Mouse (Mus musculus) lung, embryonic 14.5 days (tissue): Measurements from ENCODE around the gene Trabd2b. TPM values are rescaled to one million over a fixed set of nuclear protein-coding genes. Genes with fewer than 3 reads are reported as not detected.
A peak's percentile ranks its signal among the peaks of the same experiment; 100 is the strongest.

Experiments used
- ATAC-seq: fragments of 200-750 bp; cut with Nextera tagmentation; 2 replicates; pipeline ENCODE4 v1.8.0; 2017; ENCODE audit warnings: mild to moderate bottlenecking, moderate TSS enrichment, moderate library complexity; ENCODE audit not compliant: insufficient read depth
- DNase-seq: peaks from one replicate; pipeline ENCODE4 v3.0.0-alpha.2; 2015
- H3K27ac ChIP-seq: fragments of 300-500 bp; sonication (generic); 2 replicates; pipeline ENCODE4 v1.5.1; 2014; ENCODE audit warnings: low read depth, mild to moderate bottlenecking, moderate library complexity
- H3K27me3 ChIP-seq: fragments of 300-500 bp; sonication (generic); 2 replicates; pipeline ENCODE4 v1.6.1; 2014; ENCODE audit warnings: low read length, control low read depth; ENCODE audit not compliant: insufficient read depth
- H3K36me3 ChIP-seq: fragments of 300-500 bp; sonication (generic); 2 replicates; pipeline ENCODE4 v1.6.1; 2014; ENCODE audit warnings: control low read depth; ENCODE audit not compliant: insufficient read depth
- H3K4me1 ChIP-seq: fragments of 300-500 bp; sonication (generic); 2 replicates; pipeline ENCODE4 v1.6.1; 2014; ENCODE audit warnings: antibody characterized with exemption, control low read depth; ENCODE audit not compliant: insufficient read depth
- H3K4me2 ChIP-seq: fragments of 300-500 bp; sonication (generic); 2 replicates; pipeline ENCODE4 v1.6.1; 2014; ENCODE audit warnings: mild to moderate bottlenecking
- H3K4me3 ChIP-seq: fragments of 300-500 bp; sonication (generic); 2 replicates; pipeline ENCODE4 v1.5.1; 2014; ENCODE audit warnings: low read depth, low read length
- H3K9ac ChIP-seq: fragments of 300-500 bp; sonication (generic); 2 replicates; pipeline ENCODE4 v1.6.1; 2014
- H3K9me3 ChIP-seq: fragments of 300-500 bp; sonication (generic); 2 replicates; pipeline ENCODE4 v1.6.1; 2016; ENCODE audit warnings: low read depth, low read length, control low read depth
- CTCF ChIP-seq: IDR thresholded peaks from 2 replicates; pipeline ENCODE4 v1.5.1; 2016; ENCODE audit warnings: antibody characterized with exemption, low read depth
- WGBS: fragments of 180-500 bp; shearing (Covaris S2); extraction: QIAGEN DNeasy Blood & Tissue Kit; methylation state at CpG from one replicate; pipeline ENCODE4 v1.1.7; 2014; 5-methylcytosine and 5-hydroxymethylcytosine counted together
- polyA plus RNA-seq: library from polyadenylated mRNA; unstranded; fragments of >200 nt; fragmentation: Nextera tagmentation; extraction: Ambion mirVana; gene quantifications from 2 replicates; pipeline ENCODE4 v1.2.1, GENCODE M21; 2014

The Trabd2b gene
- polyA plus RNA-seq, 1 experiment from 2014 or later, result 4.6 TPM

- no peak for TF ChIP-seq CTCF
- H3K27me3 ChIP-seq, result no peaks in the 10 kb centered on the region
- no peak overlapping the region for H3K4me2 ChIP-seq
- no peak for ATAC-seq
- WGBS, result 74% methylated on average over 6 of the region's 6 CpGs
- H3K9me3 ChIP-seq, result no peaks in the 10 kb centered on the region
- H3K4me1 ChIP-seq, result 0 out of 2 replicates have a peak, but pooled peaks cover 3% of the 10 kb centered on the region
- no peaks in the 10 kb centered on the region for H3K36me3 ChIP-seq
- no peak overlapping the region for H3K4me3 ChIP-seq
- no peak overlapping the region for H3K27ac ChIP-seq
- H3K9ac ChIP-seq, result no peak overlapping the region
- no peak for DNase-seq
Observed at GRCm38 (mm10) chr4:114537376-114537974, 131.0 kb downstream of the Trabd2b start.

GRCm38 (mm10) chr4:114540031-114540430, 133.5 kb downstream of the Trabd2b start:
- Histone ChIP-seq H3K4me2 (no peak overlapping the region), H3K9ac (no peak overlapping the region), H3K27ac (no peak overlapping the region), H3K4me3 (no peak overlapping the region), H3K36me3 (no peaks in the 10 kb centered on the region), H3K4me1 (no peaks in the 10 kb centered on the region), H3K9me3 (no peaks in the 10 kb centered on the region), H3K27me3 (no peaks in the 10 kb centered on the region)
- DNase-seq, result no peak
- no peak for TF ChIP-seq CTCF
- 82% methylated on average over 7 of the region's 7 CpGs for WGBS
- no peak for ATAC-seq

GRCm38 (mm10) chr4:114541221-114541620, 134.7 kb downstream of the Trabd2b start:
- DNase-seq, result no peak
- Histone ChIP-seq H3K27me3 (no peaks in the 10 kb centered on the region), H3K9me3 (no peaks in the 10 kb centered on the region), H3K9ac (no peak overlapping the region), H3K36me3 (no peaks in the 10 kb centered on the region), H3K27ac (no peak overlapping the region), H3K4me3 (no peak overlapping the region), H3K4me1 (no peaks in the 10 kb centered on the region), H3K4me2 (no peak overlapping the region)
- no peak for TF ChIP-seq CTCF
- ATAC-seq, result no peak
- WGBS, result 86% methylated on average over 1 of the region's 1 CpGs

GRCm38 (mm10) chr4:114542136-114542535, 135.6 kb downstream of the Trabd2b start:
- no peak for DNase-seq
- Histone ChIP-seq H3K4me2 (no peak overlapping the region), H3K4me3 (no peak overlapping the region), H3K27me3 (no peaks in the 10 kb centered on the region), H3K9me3 (no peaks in the 10 kb centered on the region), H3K27ac (no peak overlapping the region), H3K4me1 (no peaks in the 10 kb centered on the region), H3K9ac (no peak overlapping the region), H3K36me3 (no peaks in the 10 kb centered on the region)
- TF ChIP-seq CTCF, result no peak
- ATAC-seq, result no peak
- 56% methylated on average over 4 of the region's 4 CpGs for WGBS

GRCm38 (mm10) chr4:114545481-114546200, 139.1 kb downstream of the Trabd2b start:
- no peak overlapping the region for H3K4me2 ChIP-seq
- H3K36me3 ChIP-seq, result no peaks in the 10 kb centered on the region
- no peak for TF ChIP-seq CTCF
- H3K9me3 ChIP-seq, result no peaks in the 10 kb centered on the region
- H3K4me3 ChIP-seq, result no peak overlapping the region
- H3K27ac ChIP-seq, result no peak overlapping the region
- 83% methylated on average over 3 of the region's 3 CpGs for WGBS
- H3K9ac ChIP-seq, result no peak overlapping the region
- H3K27me3 ChIP-seq, result no peaks in the 10 kb centered on the region
- H3K4me1 ChIP-seq, result no peaks in the 10 kb centered on the region
- no peak for DNase-seq
- ATAC-seq, result no peak

GRCm38 (mm10) chr4:114547658-114548448, 141.3 kb downstream of the Trabd2b start:
- peak; percentile 54 for ATAC-seq
- Histone ChIP-seq H3K9me3 (no peaks in the 10 kb centered on the region), H3K27ac (0 out of 2 replicates have a peak overlapping the region, but pooled peaks have one; percentile 9), H3K36me3 (no peaks in the 10 kb centered on the region), H3K4me3 (no peak overlapping the region), H3K9ac (no peak overlapping the region), H3K4me2 (no peak overlapping the region), H3K4me1 (no peaks in the 10 kb centered on the region), H3K27me3 (no peaks in the 10 kb centered on the region)
- peak; percentile 36 for DNase-seq
- no peak for TF ChIP-seq CTCF
- WGBS, result 54% methylated on average over 8 of the region's 8 CpGs

GRCm38 (mm10) chr4:114549487-114549886, 143.0 kb downstream of the Trabd2b start:
- TF ChIP-seq CTCF, result no peak
- H3K9ac ChIP-seq, result no peak overlapping the region
- WGBS, result 81% methylated on average over 3 of the region's 3 CpGs
- no peak overlapping the region for H3K4me2 ChIP-seq
- H3K4me3 ChIP-seq, result no peak overlapping the region
- no peak overlapping the region for H3K27ac ChIP-seq
- no peaks in the 10 kb centered on the region for H3K4me1 ChIP-seq
- DNase-seq (no peak), ATAC-seq (no peak)
- no peaks in the 10 kb centered on the region for H3K27me3 ChIP-seq
- no peaks in the 10 kb centered on the region for H3K9me3 ChIP-seq
- H3K36me3 ChIP-seq, result no peaks in the 10 kb centered on the region
